Mouse (Mus musculus) retina, adult 2 months (tissue): ENCODE results near the gene Ccl4.

ENCODE experiments used
- DNase-seq: peaks from one replicate; pipeline ENCODE4 v3.0.0-alpha.2; 2012; ENCODE audit warnings: low read depth, low spot score

Ccl4 gene

GRCm38 (mm10) chr11:83671743-83672142 is 9.4 kb downstream of the Ccl4 start:
- DNase-seq = no peak

- DNase-seq = no peak
Measured at GRCm38 (mm10) chr11:83675665-83676064, 13.3 kb downstream of the Ccl4 start.

- DNase-seq = no peak
Measured at GRCm38 (mm10) chr11:83689918-83690317, 27.5 kb downstream of the Ccl4 start.

GRCm38 (mm10) chr11:83692008-83692407 is 29.6 kb downstream of the Ccl4 start:
- DNase-seq = no peak

- no peak for DNase-seq
Measured at GRCm38 (mm10) chr11:83703705-83704104, 41.3 kb downstream of the Ccl4 start, which contains the start of gene Wfdc17. Gene Wfdc17, plus strand, starts transcription at chr11:83703991.

- DNase-seq = no peak
Measured at GRCm38 (mm10) chr11:83708715-83709114, 46.3 kb downstream of the Ccl4 start, which contains the start of gene Wfdc18. Gene Wfdc18, plus strand, starts transcription at chr11:83709015.

GRCm38 (mm10) chr11:83709683-83710082 is 47.3 kb downstream of the Ccl4 start:
- no peak for DNase-seq

- no peak for DNase-seq
Measured at GRCm38 (mm10) chr11:83712671-83713070, 50.3 kb downstream of the Ccl4 start.

GRCm38 (mm10) chr11:83713925-83714324 is 51.5 kb downstream of the Ccl4 start:
- no peak for DNase-seq
